Mouse (Mus musculus): ENCODE measurements around the gene Pik3ap1. TPM values are rescaled to one million over a fixed set of nuclear protein-coding genes. Genes with fewer than 3 reads are reported as not detected.
"Not testable (repeated sequence)": the region's sequence is repeated elsewhere in the genome, so short reads cannot be mapped to it uniquely, and the experiment has no call there.

The Pik3ap1 gene
- polyA plus RNA-seq, 1 experiment from 2014 or later: 8.6 TPM

- Histone ChIP-seq H3K9ac (ENCODE audit: low read length) (no peak overlapping the region), H3K27ac (ENCODE audit: low read length) (no peak overlapping the region), H3K4me2 (ENCODE audit: low read depth, low read length) (no peak overlapping the region), H3K36me3 (ENCODE audit: control insufficient read depth, insufficient read depth, low read length) (no peaks in the 10 kb centered on the region), H3K9me3 (replicated peaks; ENCODE audit: control insufficient read depth, low read length) (no peaks in the 10 kb centered on the region), H3K4me1 (ENCODE audit: control insufficient read depth, insufficient read depth, low read length) (no peaks in the 10 kb centered on the region), H3K4me3 (replicated peaks; ENCODE audit: low read length) (no peak overlapping the region), H3K27me3 (ENCODE audit: control insufficient read depth, insufficient read depth, low read length) (no peaks in the 10 kb centered on the region)
- ATAC-seq (ENCODE audit: insufficient read depth, low FRiP score): no peak
Measured at GRCm38 (mm10) chr19:41323813-41324212, 61.1 kb downstream of the Pik3ap1 start.

GRCm38 (mm10) chr19:41323125-41323524 is 61.8 kb downstream of the Pik3ap1 start:
- no peak overlapping the region for H3K4me2 ChIP-seq (ENCODE audit: low read depth, low read length)
- no peak overlapping the region for H3K9ac ChIP-seq (ENCODE audit: low read length)
- WGBS: 79% methylated on average over 4 of the region's 4 CpGs
- H3K9me3 ChIP-seq (replicated peaks; ENCODE audit: control insufficient read depth, low read length): no peaks in the 10 kb centered on the region
- H3K27me3 ChIP-seq (ENCODE audit: control insufficient read depth, insufficient read depth, low read length): no peaks in the 10 kb centered on the region
- no peaks in the 10 kb centered on the region for H3K36me3 ChIP-seq (ENCODE audit: control insufficient read depth, insufficient read depth, low read length)
- no peak overlapping the region for H3K4me3 ChIP-seq (replicated peaks; ENCODE audit: low read length)
- no peak overlapping the region for H3K27ac ChIP-seq (ENCODE audit: low read length)
- H3K4me1 ChIP-seq (ENCODE audit: control insufficient read depth, insufficient read depth, low read length): no peaks in the 10 kb centered on the region
- no peak for ATAC-seq (ENCODE audit: insufficient read depth, low FRiP score)

- Histone ChIP-seq H3K27ac (ENCODE audit: low read length) (no peak overlapping the region), H3K4me3 (replicated peaks; ENCODE audit: low read length) (no peak overlapping the region), H3K27me3 (ENCODE audit: control insufficient read depth, insufficient read depth, low read length) (no peaks in the 10 kb centered on the region), H3K9ac (ENCODE audit: low read length) (no peak overlapping the region), H3K9me3 (replicated peaks; ENCODE audit: control insufficient read depth, low read length) (no peaks in the 10 kb centered on the region), H3K36me3 (ENCODE audit: control insufficient read depth, insufficient read depth, low read length) (no peaks in the 10 kb centered on the region), H3K4me2 (ENCODE audit: low read depth, low read length) (no peak overlapping the region), H3K4me1 (ENCODE audit: control insufficient read depth, insufficient read depth, low read length) (no peaks in the 10 kb centered on the region)
- no peak for ATAC-seq (ENCODE audit: insufficient read depth, low FRiP score)
- 80% methylated on average over 4 of the region's 4 CpGs for WGBS
Measured at GRCm38 (mm10) chr19:41321149-41321548, 63.8 kb downstream of the Pik3ap1 start.

- no peak overlapping the region for H3K9ac ChIP-seq (ENCODE audit: low read length)
- no peak overlapping the region for H3K27ac ChIP-seq (ENCODE audit: low read length)
- H3K9me3 ChIP-seq (replicated peaks; ENCODE audit: control insufficient read depth, low read length): no peaks in the 10 kb centered on the region
- 33% methylated on average over 11 of the region's 11 CpGs for WGBS
- H3K4me3 ChIP-seq (replicated peaks; ENCODE audit: low read length): no peak overlapping the region
- no peaks in the 10 kb centered on the region for H3K27me3 ChIP-seq (ENCODE audit: control insufficient read depth, insufficient read depth, low read length)
- no peaks in the 10 kb centered on the region for H3K36me3 ChIP-seq (ENCODE audit: control insufficient read depth, insufficient read depth, low read length)
- no peak overlapping the region for H3K4me2 ChIP-seq (ENCODE audit: low read depth, low read length)
- no peak for ATAC-seq (ENCODE audit: insufficient read depth, low FRiP score)
- H3K4me1 ChIP-seq (ENCODE audit: control insufficient read depth, insufficient read depth, low read length): no peaks in the 10 kb centered on the region
Measured at GRCm38 (mm10) chr19:41317315-41318095, 67.4 kb downstream of the Pik3ap1 start.

- Histone ChIP-seq H3K27ac (ENCODE audit: low read length) (no peak overlapping the region), H3K4me2 (ENCODE audit: low read depth, low read length) (no peak overlapping the region), H3K9me3 (replicated peaks; ENCODE audit: control insufficient read depth, low read length) (no peaks in the 10 kb centered on the region), H3K9ac (ENCODE audit: low read length) (no peak overlapping the region), H3K36me3 (ENCODE audit: control insufficient read depth, insufficient read depth, low read length) (no peaks in the 10 kb centered on the region), H3K27me3 (ENCODE audit: control insufficient read depth, insufficient read depth, low read length) (no peaks in the 10 kb centered on the region), H3K4me3 (replicated peaks; ENCODE audit: low read length) (no peak overlapping the region), H3K4me1 (ENCODE audit: control insufficient read depth, insufficient read depth, low read length) (no peaks in the 10 kb centered on the region)
- WGBS: 79% methylated on average over 7 of the region's 7 CpGs
- no peak for ATAC-seq (ENCODE audit: insufficient read depth, low FRiP score)
Measured at GRCm38 (mm10) chr19:41314696-41315095, 70.2 kb downstream of the Pik3ap1 start.

- WGBS: 25% methylated on average over 6 of the region's 6 CpGs
- H3K27ac ChIP-seq (ENCODE audit: low read length): no peak overlapping the region
- H3K4me3 ChIP-seq (replicated peaks; ENCODE audit: low read length): no peak overlapping the region
- H3K36me3 ChIP-seq (ENCODE audit: control insufficient read depth, insufficient read depth, low read length): no peaks in the 10 kb centered on the region
- H3K9ac ChIP-seq (ENCODE audit: low read length): no peak overlapping the region
- no peak overlapping the region for H3K4me2 ChIP-seq (ENCODE audit: low read depth, low read length)
- H3K4me1 ChIP-seq (ENCODE audit: control insufficient read depth, insufficient read depth, low read length): no peaks in the 10 kb centered on the region
- no peaks in the 10 kb centered on the region for H3K27me3 ChIP-seq (ENCODE audit: control insufficient read depth, insufficient read depth, low read length)
- ATAC-seq (ENCODE audit: insufficient read depth, low FRiP score): no peak
- no peaks in the 10 kb centered on the region for H3K9me3 ChIP-seq (replicated peaks; ENCODE audit: control insufficient read depth, low read length)
Measured at GRCm38 (mm10) chr19:41313663-41314062, 71.2 kb downstream of the Pik3ap1 start.

DNA sequence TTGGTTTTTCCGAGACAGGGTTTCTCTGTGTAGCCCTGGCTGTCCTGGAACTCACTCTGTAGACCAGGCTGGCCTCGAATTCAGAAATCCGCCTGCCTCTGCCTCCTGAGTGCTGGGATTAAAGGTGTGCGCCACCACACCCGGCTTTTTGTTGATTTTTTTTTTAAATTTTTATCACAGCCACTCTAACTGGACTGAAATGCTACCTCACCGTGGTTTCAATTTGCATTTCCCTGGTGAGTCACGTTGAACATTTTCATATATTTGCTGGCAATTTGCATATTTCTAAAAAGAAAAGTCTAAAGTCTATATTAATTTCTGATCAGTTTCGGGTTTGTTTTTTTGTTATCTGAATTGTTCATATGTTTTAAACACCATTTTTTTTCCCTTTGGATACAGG is 72.3 kb downstream of the Pik3ap1 start:
- ATAC-seq (ENCODE audit: insufficient read depth, low FRiP score): not testable (repeated sequence)
- 87% methylated on average over 8 of the region's 8 CpGs for WGBS

GRCm38 (mm10) chr19:41312027-41312426 is 72.9 kb downstream of the Pik3ap1 start:
- Histone ChIP-seq H3K9me3 (replicated peaks; ENCODE audit: control insufficient read depth, low read length) (no peaks in the 10 kb centered on the region), H3K4me2 (ENCODE audit: low read depth, low read length) (no peak overlapping the region), H3K27me3 (ENCODE audit: control insufficient read depth, insufficient read depth, low read length) (no peaks in the 10 kb centered on the region), H3K9ac (ENCODE audit: low read length) (no peak overlapping the region), H3K4me3 (replicated peaks; ENCODE audit: low read length) (no peak overlapping the region), H3K36me3 (ENCODE audit: control insufficient read depth, insufficient read depth, low read length) (no peaks in the 10 kb centered on the region), H3K27ac (ENCODE audit: low read length) (no peak overlapping the region), H3K4me1 (ENCODE audit: control insufficient read depth, insufficient read depth, low read length) (no peaks in the 10 kb centered on the region)
- ATAC-seq (ENCODE audit: insufficient read depth, low FRiP score): no peak
- 65% methylated on average over 4 of the region's 4 CpGs for WGBS

More for the DNA sequence above, 72.3 kb downstream of the Pik3ap1 start:
- not testable (repeated sequence) for H3K27ac ChIP-seq (ENCODE audit: low read length); H3K4me2 ChIP-seq (ENCODE audit: low read depth, low read length); H3K27me3 ChIP-seq (ENCODE audit: control insufficient read depth, insufficient read depth, low read length); H3K4me3 ChIP-seq (replicated peaks; ENCODE audit: low read length); H3K36me3 ChIP-seq (ENCODE audit: control insufficient read depth, insufficient read depth, low read length); H3K9me3 ChIP-seq (replicated peaks; ENCODE audit: control insufficient read depth, low read length); H3K9ac ChIP-seq (ENCODE audit: low read length); H3K4me1 ChIP-seq (ENCODE audit: control insufficient read depth, insufficient read depth, low read length)

DNA sequence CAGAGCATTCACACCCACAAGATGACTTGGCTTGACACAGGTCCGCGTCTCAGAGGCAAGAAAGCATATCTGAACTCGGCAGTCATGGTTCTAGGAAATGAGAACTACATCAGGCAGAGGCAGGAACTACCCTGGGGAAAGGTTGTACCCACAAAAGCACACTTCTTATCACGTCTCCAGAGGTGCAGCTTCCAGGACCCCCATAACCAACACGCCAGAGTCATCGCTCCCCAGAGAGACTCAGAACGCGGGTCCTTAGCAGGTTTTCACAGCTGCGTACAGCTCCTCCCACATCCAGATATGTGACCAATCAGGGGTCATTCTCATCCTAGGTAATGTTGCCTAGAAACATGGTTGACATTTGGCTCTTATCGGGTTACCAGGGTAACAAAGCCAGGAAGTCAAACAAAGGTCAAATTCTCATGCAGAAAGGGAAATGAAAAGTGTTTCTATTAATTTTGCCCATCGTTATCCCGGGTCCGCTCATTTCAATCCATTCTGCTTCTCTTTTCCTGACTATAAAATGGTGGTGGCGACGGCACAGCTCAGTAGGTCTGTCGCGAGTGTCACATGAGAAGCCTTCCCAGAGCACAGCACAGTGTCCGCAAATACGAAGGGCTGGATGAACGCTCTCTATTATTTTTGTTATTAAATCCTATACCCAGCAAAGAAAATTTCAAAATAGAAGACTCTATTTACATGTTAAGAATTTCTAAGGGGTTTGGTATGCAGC is 73.8 kb downstream of the Pik3ap1 start:
- no peak overlapping the region for H3K9ac ChIP-seq (ENCODE audit: low read length)

More for the DNA sequence above, 73.8 kb downstream of the Pik3ap1 start:
- Histone ChIP-seq H3K4me3 (replicated peaks; ENCODE audit: low read length) (peak overlapping the region; percentile 36), H3K27me3 (ENCODE audit: control insufficient read depth, insufficient read depth, low read length) (no peaks in the 10 kb centered on the region), H3K4me2 (ENCODE audit: low read depth, low read length) (peak overlapping the region; percentile 59), H3K9me3 (replicated peaks; ENCODE audit: control insufficient read depth, low read length) (no peaks in the 10 kb centered on the region), H3K36me3 (ENCODE audit: control insufficient read depth, insufficient read depth, low read length) (no peaks in the 10 kb centered on the region), H3K27ac (ENCODE audit: low read length) (no peak overlapping the region), H3K4me1 (ENCODE audit: control insufficient read depth, insufficient read depth, low read length) (no peaks in the 10 kb centered on the region)
- peak; percentile 77 for ATAC-seq (ENCODE audit: insufficient read depth, low FRiP score)
- WGBS: 13% methylated on average over 20 of the region's 20 CpGs

All from stomach, embryonic 16.5 days (tissue).